Mouse (Mus musculus) ES-E14 (cell line): ENCODE measurements at regions not wholly inside any gene's neighbourhood (a gene's known extent, or its start where the extent isn't known, plus 50 kb on each side); places are given as distances from the start of the nearest gene placed in this dataset.
A peak's percentile ranks its signal among the peaks of the same experiment; 100 is the strongest.

ENCODE experiments used
- DNase-seq: peaks from one replicate; pipeline ENCODE4 v3.0.0-alpha.2; 2013; ENCODE audit warnings: low read depth, low spot score
- H3K27ac ChIP-seq: 2 replicates; pipeline ENCODE4 v1.5.1; 2012; ENCODE audit warnings: low read depth, mild to moderate bottlenecking, low read length, moderate library complexity, mixed read lengths; ENCODE audit not compliant: poor library complexity, insufficient read depth, severe bottlenecking
- H3K36me3 ChIP-seq: 2 replicates; pipeline ENCODE4 v1.6.1; 2012; ENCODE audit warnings: mild to moderate bottlenecking, low read length, moderate library complexity, mixed read lengths; ENCODE audit not compliant: control insufficient read depth, poor library complexity, insufficient read depth, severe bottlenecking
- H3K4me1 ChIP-seq, 2 experiments: fragments of 150-350 bp in 1 of 2; sonication (generic) in 1 of 2; 2 replicates each; pipeline ENCODE4 v1.6.1; 2012; ENCODE audit warnings: low read length in 2 of 2, mild to moderate bottlenecking in 1 of 2, mixed read lengths in 1 of 2; ENCODE audit not compliant: control insufficient read depth in 2 of 2, insufficient read depth in 2 of 2, poor library complexity in 1 of 2
- H3K4me3 ChIP-seq, 2 experiments: fragments of 150-350 bp in 1 of 2; sonication (generic) in 1 of 2; 2 replicates each; pipeline ENCODE4 v1.5.1; 2012; ENCODE audit warnings: low read length in 2 of 2, low read depth in 1 of 2, mild to moderate bottlenecking in 1 of 2, mixed read lengths in 1 of 2; ENCODE audit not compliant: insufficient read depth in 1 of 2, poor library complexity in 1 of 2, severe bottlenecking in 1 of 2
- H3K9ac ChIP-seq: 2 replicates; pipeline ENCODE4 v1.6.1; 2012; ENCODE audit warnings: low read depth, mild to moderate bottlenecking, low read length, mixed read lengths; ENCODE audit not compliant: poor library complexity, insufficient read depth, severe bottlenecking
- H3K9me3 ChIP-seq: fragments of 150-350 bp; sonication (generic); 2 replicates; pipeline ENCODE4 v1.6.1; 2012; ENCODE audit warnings: low read depth, mild to moderate bottlenecking, low read length; ENCODE audit not compliant: control insufficient read depth, insufficient read depth
- CHD2 ChIP-seq: IDR thresholded peaks from 2 replicates; pipeline ENCODE4 v1.6.1; 2014; ENCODE audit warnings: mild to moderate bottlenecking, low read depth, low read length, inconsistent platforms
- HCFC1 ChIP-seq: IDR thresholded peaks from 2 replicates; pipeline ENCODE4 v1.6.1; 2012; ENCODE audit warnings: low read length, inconsistent platforms, borderline replicate concordance; ENCODE audit not compliant: insufficient read depth
- MAFK ChIP-seq: IDR thresholded peaks from 2 replicates; pipeline ENCODE4 v1.6.1; 2014; ENCODE audit warnings: mild to moderate bottlenecking, low read depth, low read length, inconsistent platforms; ENCODE audit not compliant: insufficient read depth
- ZC3H11A ChIP-seq: IDR thresholded peaks from 2 replicates; pipeline ENCODE4 v1.6.1; 2012; ENCODE audit warnings: low read depth, mild to moderate bottlenecking, inconsistent platforms, low read length, borderline replicate concordance
- ZNF384 ChIP-seq: IDR thresholded peaks from 2 replicates; pipeline ENCODE4 v1.6.1; 2012; ENCODE audit warnings: low read depth, low read length, inconsistent platforms
- in situ Hi-C, 2 experiments: fragments of 600-800 bp; cut with MboI; formaldehyde crosslinking; loops; one replicate each; pipeline ENCODE4 v1.15.1; 2025; ENCODE audit warnings: low sequenced_read_pairs in 2 of 2, inconsistent platforms in 1 of 2; ENCODE audit not compliant: unreplicated experiment in 2 of 2

- H3K9ac ChIP-seq = no peak overlapping the region
- TF ChIP-seq MAFK (no peak), ZC3H11A (peak; percentile 29; the same call in 1 of the 2 replicates)
- no peak overlapping the region for H3K27ac ChIP-seq
- no peaks in the 10 kb centered on the region for H3K36me3 ChIP-seq
- DNase-seq = peak; percentile 20
- H3K4me1 ChIP-seq = no peaks in the 10 kb centered on the region
- H3K9me3 ChIP-seq = no peaks in the 10 kb centered on the region
- H3K4me3 ChIP-seq = no peak overlapping the region
- in situ Hi-C loops = no loop called here
Observed at GRCm38 (mm10) chr16:77166722-77167121, 153.2 kb downstream of the Usp25 start.

GRCm38 (mm10) chr16:77173026-77173692, 159.7 kb downstream of the Usp25 start:
- Histone ChIP-seq H3K27ac (no peak overlapping the region), H3K9ac (no peak overlapping the region), H3K4me1 (no peaks in the 10 kb centered on the region), H3K9me3 (no peaks in the 10 kb centered on the region), H3K36me3 (no peaks in the 10 kb centered on the region), H3K4me3 (no peak overlapping the region)
- TF ChIP-seq HCFC1 = no peak
- no peak for TF ChIP-seq CHD2
- TF ChIP-seq ZC3H11A = no peak
- TF ChIP-seq ZNF384 = no peak
- TF ChIP-seq MAFK = no peak
- no peak for DNase-seq
- in situ Hi-C loops = no loop called here

GRCm38 (mm10) chr16:77174744-77175432, 161.4 kb downstream of the Usp25 start:
- no peak for DNase-seq
- Histone ChIP-seq H3K27ac (no peak overlapping the region), H3K4me3 (no peak overlapping the region), H3K4me1 (no peaks in the 10 kb centered on the region), H3K9me3 (no peaks in the 10 kb centered on the region), H3K36me3 (no peaks in the 10 kb centered on the region), H3K9ac (no peak overlapping the region)
- in situ Hi-C loops = no loop called here
- no peak for TF ChIP-seq HCFC1
- no peak for TF ChIP-seq MAFK
- no peak for TF ChIP-seq CHD2
- TF ChIP-seq ZNF384 = no peak
- no peak for TF ChIP-seq ZC3H11A

- no peaks in the 10 kb centered on the region for H3K36me3 ChIP-seq
- no peak for DNase-seq
- H3K9me3 ChIP-seq = no peaks in the 10 kb centered on the region
- H3K9ac ChIP-seq = no peak overlapping the region
- no peak overlapping the region for H3K27ac ChIP-seq
- no peaks in the 10 kb centered on the region for H3K4me1 ChIP-seq
- in situ Hi-C loops = no loop called here
- no peak overlapping the region for H3K4me3 ChIP-seq
- TF ChIP-seq CHD2 (no peak), ZNF384 (no peak), HCFC1 (no peak), MAFK (no peak), ZC3H11A (no peak)
Observed at GRCm38 (mm10) chr16:77180990-77181389, 167.5 kb downstream of the Usp25 start.
